Comparison of ENCODE assay signal across 20 mouse cellular contexts in genomic region chr7:23784526-23784925, GRCm38 (mm10). TPM values are rescaled to one million over a fixed set of nuclear protein-coding genes. Genes with fewer than 3 reads are reported as not detected.
A peak's percentile ranks its signal among the peaks of the same experiment; 100 is the strongest.
DNase-seq lines count a peak whose midpoint lies in the region; TF ChIP-seq lines count a peak whose summit lies in the region.
"Had no signal": no experiment of that assay in that cellular context is flagged by ENCODE, and none has a peak within 500 bp of the region (broad histone marks: within the 10 kb centered on the region; RNA-seq: fewer than 3 reads in every experiment).

No protein-coding gene starts in this region.

- H3K4me1 ChIP-seq in ES-E14 (ENCODE audit: control insufficient read depth in 2 of 2, insufficient read depth in 2 of 2, low read length in 2 of 2, poor library complexity in 1 of 2): no peaks in the 10 kb centered on the region
- H3K4me1 ChIP-seq: embryonic facial prominence, embryonic 10.5 days; embryonic facial prominence, embryonic 12.5 days; forebrain, embryonic 13.5 days; forebrain, embryonic 15.5 days had no signal

- in situ Hi-C loops in ES-E14 (cut with MboI; ENCODE audit: low sequenced_read_pairs in 2 of 2, unreplicated experiment in 2 of 2): loop anchor here in 1 of 2 experiments (10.0 kb wide), 1 partner anchor 370 kb away; no protein-coding TSS in a partner anchor

- intact Hi-C loops in heart, postnatal 36 days (cut with DNase I): no loop called here
- intact Hi-C loops in gastrocnemius, adult 2 months (cut with DNase I): no loop called here

- H3K9ac ChIP-seq in ES-E14 (ENCODE audit: insufficient read depth, low read depth, low read length, poor library complexity, severe bottlenecking): no peak overlapping the region
- H3K9ac ChIP-seq: embryonic facial prominence, embryonic 12.5 days; forebrain, embryonic 13.5 days; forebrain, embryonic 15.5 days; forebrain, postnatal 0 days had no signal

- H3K36me3 ChIP-seq in ES-E14 (ENCODE audit: control insufficient read depth, insufficient read depth, low read length, poor library complexity, severe bottlenecking): no peaks in the 10 kb centered on the region
- H3K36me3 ChIP-seq: embryonic facial prominence, embryonic 10.5 days; embryonic facial prominence, embryonic 12.5 days; forebrain, embryonic 15.5 days had no signal

- H3K4me3 ChIP-seq in ES-E14 (ENCODE audit: insufficient read depth in 1 of 2, low read depth in 1 of 2, low read length in 2 of 2, poor library complexity in 1 of 2, severe bottlenecking in 1 of 2): no peak overlapping the region
- no peak overlapping the region for H3K4me3 ChIP-seq in gastrocnemius, adult 2 months
- H3K4me3 ChIP-seq: embryonic facial prominence, embryonic 10.5 days; embryonic facial prominence, embryonic 12.5 days; forebrain, embryonic 13.5 days; forebrain, embryonic 15.5 days had no signal

- DNase-seq in ES-CJ7 (ENCODE audit: low read depth, low spot score) (peak; percentile 43), ES-E14 (ENCODE audit: low read depth, low spot score) (peak; percentile 55), WW6 (ENCODE audit: low read depth, low spot score) (peak; percentile 9)
- no peak for DNase-seq in kidney, postnatal 25 days
- no peak for DNase-seq in heart, postnatal 36 days
- DNase-seq in gastrocnemius, adult 2 months: no peak
- DNase-seq: adrenal gland, adult 8-10 months; adrenal gland, postnatal 14 days; adrenal gland, postnatal 36 days; cerebellum, adult 11-12 months; cerebellum, adult 2 months; cerebellum, adult 9-11 months; cerebellum, postnatal 25 days; forebrain, postnatal 0 days had no signal

- H3K9me3 ChIP-seq in ES-E14 (ENCODE audit: control insufficient read depth, insufficient read depth, low read depth, low read length): no peaks in the 10 kb centered on the region

- H3K27ac ChIP-seq in ES-E14 (ENCODE audit: insufficient read depth, low read depth, low read length, poor library complexity, severe bottlenecking): no peak overlapping the region
- no peak overlapping the region for H3K27ac ChIP-seq in gastrocnemius, adult 2 months
- H3K27ac ChIP-seq: embryonic facial prominence, embryonic 10.5 days; embryonic facial prominence, embryonic 12.5 days; forebrain, embryonic 13.5 days; forebrain, embryonic 15.5 days had no signal

- no peak for TF ChIP-seq CTCF in gastrocnemius, adult 2 months (IDR thresholded peaks at IDR 0.05)

TF ChIP-seq in ES-E14, 5 proteins besides CTCF, POLR2A, EP300 and RAD21:
- TF ChIP-seq ZC3H11A (IDR thresholded peaks at IDR 0.05; ENCODE audit: borderline replicate concordance, low read depth, low read length) (no peak), HCFC1 (IDR thresholded peaks at IDR 0.05; ENCODE audit: borderline replicate concordance, insufficient read depth, low read length) (no peak), CHD2 (IDR thresholded peaks at IDR 0.05; ENCODE audit: low read depth, low read length) (no peak), ZNF384 (IDR thresholded peaks at IDR 0.05; ENCODE audit: low read depth, low read length) (no peak), MAFK (IDR thresholded peaks at IDR 0.05; ENCODE audit: insufficient read depth, low read depth, low read length) (no peak)
TF ChIP-seq in ES-E14: peak in this region for 0.

RNA-seq across cellular contexts. Expression of gene Vmn1r175, which starts 25.9 kb away (rescaled TPM):
- total RNA-seq in ES-E14 (2012; rRNA removed): not detected in 2 replicates
- not detected for total RNA-seq in heart, postnatal 36 days (2021)
- not detected for total RNA-seq in gastrocnemius, adult 2 months (2021)
- total RNA-seq: adrenal gland, adult 18-20 months; adrenal gland, adult 8-10 months; adrenal gland, postnatal 14 days; adrenal gland, postnatal 36 days; forebrain, postnatal 0 days; MEL had no signal

RNA-seq across cellular contexts. Expression of gene Vmn1r174, which starts 32.5 kb away (rescaled TPM):
- total RNA-seq in ES-E14 (2012; rRNA removed): not detected in 2 replicates
- total RNA-seq in heart, postnatal 36 days (2021): not detected
- not detected for total RNA-seq in gastrocnemius, adult 2 months (2021)
- total RNA-seq: adrenal gland, adult 18-20 months; adrenal gland, adult 8-10 months; adrenal gland, postnatal 14 days; adrenal gland, postnatal 36 days; forebrain, postnatal 0 days; MEL had no signal

RNA-seq across cellular contexts. Expression of gene Vmn1r176, which starts 52.6 kb away (rescaled TPM):
- not detected in 2 replicates for total RNA-seq in ES-E14 (2012; rRNA removed)
- total RNA-seq in heart, postnatal 36 days (2021): not detected
- total RNA-seq in gastrocnemius, adult 2 months (2021): not detected
- total RNA-seq: adrenal gland, adult 18-20 months; adrenal gland, adult 8-10 months; adrenal gland, postnatal 14 days; adrenal gland, postnatal 36 days; forebrain, postnatal 0 days; MEL had no signal

Comparison
In these comparisons a context has a peak if more than half of its experiments do, and no peak if none do; other contexts are left out.
1. DNase-seq: peak in ES-CJ7 (single experiment), ES-E14 (single experiment) and WW6 (single experiment); none in kidney, postnatal 25 days (0 of 2), heart, postnatal 36 days (0 of 2) and gastrocnemius, adult 2 months (single experiment).